Mouse (Mus musculus) liver, embryonic 15.5 days (tissue): ENCODE measurements around the gene Ccdc9. TPM values are rescaled to one million over a fixed set of nuclear protein-coding genes. Genes with fewer than 3 reads are reported as not detected.

ENCODE experiments used
- ATAC-seq: fragments of 200-750 bp; cut with Nextera tagmentation; 2 replicates; pipeline ENCODE4 v1.8.0; 2017; ENCODE audit warnings: moderate number of reproducible peaks, mild to moderate bottlenecking, moderate library complexity; ENCODE audit not compliant: insufficient read depth
- H3K27ac ChIP-seq: fragments of 300-500 bp; sonication (generic); replicated peaks from 2 replicates; pipeline ENCODE4 v1.5.1; 2015; ENCODE audit warnings: mild to moderate bottlenecking, inconsistent platforms
- H3K27me3 ChIP-seq: fragments of 300-500 bp; sonication (generic); 2 replicates; pipeline ENCODE4 v1.6.1; 2015; ENCODE audit warnings: mild to moderate bottlenecking, inconsistent platforms
- H3K36me3 ChIP-seq: fragments of 300-500 bp; sonication (generic); replicated peaks from 2 replicates; pipeline ENCODE4 v1.6.1; 2015; ENCODE audit warnings: moderate library complexity, mild to moderate bottlenecking, inconsistent platforms
- H3K4me1 ChIP-seq: fragments of 300-500 bp; sonication (generic); replicated peaks from 2 replicates; pipeline ENCODE4 v1.6.1; 2015; ENCODE audit warnings: inconsistent platforms
- H3K4me2 ChIP-seq: fragments of 300-500 bp; sonication (generic); 2 replicates; pipeline ENCODE4 v1.6.1; 2015; ENCODE audit warnings: moderate library complexity, mild to moderate bottlenecking, inconsistent platforms
- H3K4me3 ChIP-seq: fragments of 300-500 bp; sonication (generic); replicated peaks from 2 replicates; pipeline ENCODE4 v1.5.1; 2015; ENCODE audit warnings: mild to moderate bottlenecking, inconsistent platforms
- H3K9ac ChIP-seq: fragments of 300-500 bp; sonication (generic); 2 replicates; pipeline ENCODE4 v1.6.1; 2015; ENCODE audit warnings: moderate library complexity, mild to moderate bottlenecking, inconsistent platforms
- H3K9me3 ChIP-seq: fragments of 300-500 bp; sonication (generic); replicated peaks from 2 replicates; pipeline ENCODE4 v1.6.1; 2016; ENCODE audit warnings: inconsistent platforms
- WGBS: fragments of 180-500 bp; shearing (Covaris S2); methylation state at CpG from one replicate; pipeline ENCODE4 v1.1.7; 2015; ENCODE audit warnings: mixed read lengths; ENCODE audit not compliant: insufficient replicate concordance; 5-methylcytosine and 5-hydroxymethylcytosine counted together
- polyA plus RNA-seq: library from polyadenylated mRNA; unstranded; fragments of >200 nt; fragmentation: Nextera tagmentation; extraction: Ambion mirVana; gene quantifications from 2 replicates; pipeline ENCODE4 v1.2.1, GENCODE M21; 2015

Ccdc9 gene
- polyA plus RNA-seq, 1 experiment from 2014 or later, result 10.3 TPM

- H3K4me3 ChIP-seq, result no peak within 1 kb of the TSS
- H3K4me2 ChIP-seq, result no peak within 1 kb of the TSS
- ATAC-seq, result peak; percentile 28; the same call in 1 of the 2 replicates
- H3K36me3 ChIP-seq, result no peaks in the 10 kb centered on the region
- H3K9me3 ChIP-seq, result no peaks in the 10 kb centered on the region
- 48% methylated on average over 5 of the region's 5 CpGs for WGBS
- peak within 1 kb of the TSS; percentile 61 for H3K27ac ChIP-seq
- H3K27me3 ChIP-seq, result no peaks in the 10 kb centered on the region
- H3K9ac ChIP-seq, result no peak within 1 kb of the TSS
- H3K4me1 ChIP-seq, result peaks cover 53% of the 10 kb centered on the region
Observed at GRCm38 (mm10) chr7:16244067-16244466, 42.5 kb downstream of the Ccdc9 start, which contains the start of gene C5ar2. C5ar2 (minus strand) TSS chr7:16244154.

GRCm38 (mm10) chr7:16242198-16242597 is 44.4 kb downstream of the Ccdc9 start:
- H3K36me3 ChIP-seq, result peaks cover 2% of the 10 kb centered on the region; the same call in 1 of the 2 replicates
- no peak overlapping the region for H3K4me3 ChIP-seq
- no peaks in the 10 kb centered on the region for H3K27me3 ChIP-seq
- no peak for ATAC-seq
- peak overlapping the region; percentile 56 for H3K27ac ChIP-seq
- H3K4me1 ChIP-seq, result peaks cover 56% of the 10 kb centered on the region
- 33% methylated on average over 6 of the region's 6 CpGs for WGBS
- peak overlapping the region; percentile 19 for H3K4me2 ChIP-seq
- H3K9ac ChIP-seq, result no peak overlapping the region
- no peaks in the 10 kb centered on the region for H3K9me3 ChIP-seq

- peak overlapping the region; percentile 56 for H3K27ac ChIP-seq
- no peak overlapping the region for H3K9ac ChIP-seq
- no peaks in the 10 kb centered on the region for H3K27me3 ChIP-seq
- H3K4me3 ChIP-seq, result no peak overlapping the region
- H3K4me1 ChIP-seq, result peaks cover 56% of the 10 kb centered on the region
- ATAC-seq, result no peak
- peak overlapping the region; percentile 19 for H3K4me2 ChIP-seq
- no peaks in the 10 kb centered on the region for H3K9me3 ChIP-seq
- peaks cover 6% of the 10 kb centered on the region; the same call in 1 of the 2 replicates for H3K36me3 ChIP-seq
- WGBS, result 26% methylated on average over 11 of the region's 11 CpGs
Observed at GRCm38 (mm10) chr7:16241787-16242186, 44.8 kb downstream of the Ccdc9 start.

- peak overlapping the region; percentile 65 for H3K4me2 ChIP-seq
Observed at GRCm38 (mm10) chr7:16240978-16241303, 45.7 kb downstream of the Ccdc9 start.

GRCm38 (mm10) chr7:16240281-16240977 is 46.2 kb downstream of the Ccdc9 start:
- peaks cover 10% of the 10 kb centered on the region; the same call in 1 of the 2 replicates for H3K36me3 ChIP-seq
- 26% methylated on average over 7 of the region's 7 CpGs for WGBS
- H3K9me3 ChIP-seq, result no peaks in the 10 kb centered on the region
- H3K27me3 ChIP-seq, result no peaks in the 10 kb centered on the region
- peak overlapping the region; percentile 48 for H3K9ac ChIP-seq
- H3K4me2 ChIP-seq, result peak overlapping the region; percentile 65
- ATAC-seq, result peak; percentile 87
- H3K4me1 ChIP-seq, result peaks cover 56% of the 10 kb centered on the region
- peak overlapping the region; percentile 36 for H3K4me3 ChIP-seq
- peak overlapping the region; percentile 87 for H3K27ac ChIP-seq

More at GRCm38 (mm10) chr7:16240978-16241303, 45.7 kb downstream of the Ccdc9 start:
- Histone ChIP-seq H3K9me3 (no peaks in the 10 kb centered on the region), H3K36me3 (peaks cover 10% of the 10 kb centered on the region; the same call in 1 of the 2 replicates), H3K4me1 (peaks cover 56% of the 10 kb centered on the region), H3K27me3 (no peaks in the 10 kb centered on the region), H3K9ac (no peak overlapping the region), H3K4me3 (no peak overlapping the region), H3K27ac (peak overlapping the region; percentile 87)
- ATAC-seq, result 0 out of 2 replicates have a peak, but pooled peaks have one; percentile 5
- 25% methylated on average over 1 of the region's 1 CpGs for WGBS

- Histone ChIP-seq H3K9ac (peak overlapping the region; percentile 48), H3K9me3 (no peaks in the 10 kb centered on the region), H3K4me3 (peak overlapping the region; percentile 36), H3K27ac (peak overlapping the region; percentile 87), H3K4me2 (peak overlapping the region; percentile 65), H3K36me3 (peaks cover 10% of the 10 kb centered on the region; the same call in 1 of the 2 replicates), H3K27me3 (no peaks in the 10 kb centered on the region), H3K4me1 (peaks cover 50% of the 10 kb centered on the region)
- ATAC-seq, result 0 out of 2 replicates have a peak, but pooled peaks have one; percentile 22
- 38% methylated on average over 9 of the region's 9 CpGs for WGBS
Observed at GRCm38 (mm10) chr7:16239554-16239997, 47.0 kb downstream of the Ccdc9 start.

- Histone ChIP-seq H3K27me3 (0 out of 2 replicates have a peak, but pooled peaks cover 5% of the 10 kb centered on the region), H3K36me3 (no peaks in the 10 kb centered on the region), H3K9me3 (0 out of 2 replicates have a peak, but pooled peaks cover 4% of the 10 kb centered on the region), H3K9ac (no peak overlapping the region), H3K27ac (0 out of 2 replicates have a peak overlapping the region, but pooled peaks have one; percentile 35), H3K4me3 (no peak overlapping the region), H3K4me2 (no peak overlapping the region), H3K4me1 (peaks cover 3% of the 10 kb centered on the region; the same call in 1 of the 2 replicates)
- 33% methylated on average over 5 of the region's 5 CpGs for WGBS
- no peak for ATAC-seq
Observed at GRCm38 (mm10) chr7:16229869-16230268, 56.7 kb downstream of the Ccdc9 start.

Other genes with a start within 250 kb of the Ccdc9 start
- gene Bicra, start 238.9 kb downstream of the Ccdc9 start, polyA plus RNA-seq, result 1.6 and 1.9 TPM in 2 replicates
- not detected in 2 replicates for gene Zfp541, start 225.0 kb downstream of the Ccdc9 start, polyA plus RNA-seq
- gene Napa, start 188.3 kb downstream of the Ccdc9 start, polyA plus RNA-seq, result 159 and 169 TPM in 2 replicates
- gene Kptn, start 166.9 kb downstream of the Ccdc9 start, polyA plus RNA-seq, result 8.6 and 9.6 TPM in 2 replicates
- gene Slc8a2, start 157.0 kb downstream of the Ccdc9 start, polyA plus RNA-seq, result not detected in 2 replicates
- gene Meis3, start 111.7 kb downstream of the Ccdc9 start, polyA plus RNA-seq, result 1.3 and 1.7 TPM in 2 replicates
- gene Dhx34, start 64.8 kb downstream of the Ccdc9 start, polyA plus RNA-seq, result 5.6 and 6.1 TPM in 2 replicates
- gene C5ar2, start 42.6 kb downstream of the Ccdc9 start, polyA plus RNA-seq, result 0.89 and 1.0 TPM in 2 replicates
- 3.5 and 3.6 TPM in 2 replicates for gene C5ar1, start 27.3 kb downstream of the Ccdc9 start, polyA plus RNA-seq
- 4.4 and 5.4 TPM in 2 replicates for gene Inafm1, start 13.2 kb downstream of the Ccdc9 start, polyA plus RNA-seq
- gene Bbc3, start 21.6 kb upstream of the Ccdc9 start, polyA plus RNA-seq, result 4.1 and 5.9 TPM in 2 replicates
- 97.7 and 98.0 TPM in 2 replicates for gene Sae1, start 101.0 kb upstream of the Ccdc9 start, polyA plus RNA-seq
- gene Zc3h4, start 114.1 kb upstream of the Ccdc9 start, polyA plus RNA-seq, result 8.0 and 10.8 TPM in 2 replicates
- 28.8 and 30.4 TPM in 2 replicates for gene Tmem160, start 166.0 kb upstream of the Ccdc9 start, polyA plus RNA-seq
- gene Npas1, start 190.9 kb upstream of the Ccdc9 start, polyA plus RNA-seq, result 0.12 and 0.17 TPM in 2 replicates